Mouse (Mus musculus): Measurements from ENCODE around the gene A530032D15Rik. TPM values are rescaled to one million over a fixed set of nuclear protein-coding genes. Genes with fewer than 3 reads are reported as not detected.
"Not testable (repeated sequence)": the region's sequence is repeated elsewhere in the genome, so short reads cannot be mapped to it uniquely, and the experiment has no call there.

The A530032D15Rik gene
- polyA plus RNA-seq, 1 experiment from 2014 or later, result not detected

DNA sequence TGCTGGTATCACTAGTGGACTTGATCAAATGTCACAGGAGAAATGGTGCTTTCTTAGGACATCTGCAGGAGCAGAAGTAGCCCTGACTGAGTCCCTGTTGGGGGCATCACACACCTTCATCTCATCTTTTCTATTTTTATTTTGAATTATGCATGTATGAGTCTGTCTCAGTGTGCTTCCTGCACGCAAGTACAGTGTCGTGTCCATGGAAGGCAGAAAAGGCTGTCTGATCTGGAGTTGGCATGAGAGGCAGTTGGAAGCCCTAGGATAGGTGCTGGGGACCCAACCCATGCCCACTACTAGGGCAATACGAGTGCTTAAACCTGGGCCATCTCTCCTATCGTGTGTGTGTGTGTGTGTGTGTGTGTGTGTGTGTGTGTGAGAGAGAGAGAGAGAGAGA, 4.3 kb downstream of the A530032D15Rik start:
- H3K9ac ChIP-seq; H3K27ac ChIP-seq; H3K4me1 ChIP-seq; H3K4me3 ChIP-seq; H3K36me3 ChIP-seq (ENCODE audit: poor library complexity, severe bottlenecking); ATAC-seq; H3K4me2 ChIP-seq; H3K9me3 ChIP-seq (replicated peaks); H3K27me3 ChIP-seq: not testable (repeated sequence)
- 86% methylated on average over 4 of the region's 4 CpGs for WGBS

DNA sequence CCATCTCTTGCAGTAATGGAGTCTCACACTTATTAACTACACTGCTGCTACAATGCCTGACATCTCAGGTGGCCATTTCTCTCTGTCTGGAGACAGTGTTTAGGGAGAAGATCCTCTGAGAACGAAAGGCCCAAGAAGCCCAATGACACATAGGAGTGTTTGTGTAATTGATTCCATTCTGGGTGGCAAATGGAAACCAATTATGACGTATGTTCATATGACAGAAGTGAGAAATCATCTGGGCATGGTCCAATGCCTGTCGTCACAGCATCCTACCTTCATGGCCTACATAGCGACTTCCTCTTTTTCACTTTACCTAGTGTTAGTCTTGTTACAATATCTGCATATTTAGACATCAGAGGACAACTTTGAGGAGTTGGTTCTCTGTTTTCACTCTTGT, 7.9 kb downstream of the A530032D15Rik start:
- not testable (repeated sequence) for H3K4me3 ChIP-seq; H3K4me2 ChIP-seq; H3K9ac ChIP-seq; H3K36me3 ChIP-seq (ENCODE audit: poor library complexity, severe bottlenecking); H3K9me3 ChIP-seq (replicated peaks); H3K27ac ChIP-seq; H3K27me3 ChIP-seq; ATAC-seq; H3K4me1 ChIP-seq
- 85% methylated on average over 4 of the region's 4 CpGs for WGBS

DNA sequence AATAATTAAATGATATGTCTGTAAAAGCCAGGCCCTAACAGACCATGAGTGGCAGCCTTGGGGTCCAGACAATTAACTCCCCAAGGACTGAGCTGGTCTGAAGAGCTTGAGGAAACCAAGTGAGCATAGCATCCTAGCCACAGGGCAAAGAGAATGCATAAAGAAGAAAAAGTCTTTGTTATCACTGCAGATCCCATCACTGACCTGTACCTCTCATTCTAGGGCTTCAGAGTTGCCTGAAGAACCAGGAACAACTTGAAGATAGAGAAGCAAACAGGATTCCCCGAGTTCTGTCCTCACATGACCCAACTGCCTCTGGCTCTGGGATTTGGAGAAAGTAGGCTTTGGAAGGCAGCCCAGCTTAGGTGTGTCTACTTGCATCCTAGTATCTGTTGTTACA, 9.8 kb downstream of the A530032D15Rik start, which contains the start of gene Gm10553:
Gene Gm10553, plus strand, starts transcription at position 301 of the 400 bp plus-strand sequence.
- H3K27ac ChIP-seq, result not testable (repeated sequence)
- WGBS, result 54% methylated on average over 1 of the region's 1 CpGs

GRCm38 (mm10) chr1:85099081-85099480, 10.6 kb downstream of the A530032D15Rik start:
- H3K27ac ChIP-seq; H3K27me3 ChIP-seq; H3K36me3 ChIP-seq (ENCODE audit: poor library complexity, severe bottlenecking); H3K9ac ChIP-seq; H3K4me2 ChIP-seq; ATAC-seq; H3K9me3 ChIP-seq (replicated peaks); H3K4me3 ChIP-seq; H3K4me1 ChIP-seq: not testable (repeated sequence)
- WGBS, result 84% methylated on average over 7 of the region's 7 CpGs

More for the DNA sequence above, 9.8 kb downstream of the A530032D15Rik start, which contains the start of gene Gm10553:
- H3K27me3 ChIP-seq; H3K9me3 ChIP-seq (replicated peaks); H3K4me1 ChIP-seq; H3K36me3 ChIP-seq (ENCODE audit: poor library complexity, severe bottlenecking); H3K9ac ChIP-seq; ATAC-seq; H3K4me3 ChIP-seq; H3K4me2 ChIP-seq: not testable (repeated sequence)

DNA sequence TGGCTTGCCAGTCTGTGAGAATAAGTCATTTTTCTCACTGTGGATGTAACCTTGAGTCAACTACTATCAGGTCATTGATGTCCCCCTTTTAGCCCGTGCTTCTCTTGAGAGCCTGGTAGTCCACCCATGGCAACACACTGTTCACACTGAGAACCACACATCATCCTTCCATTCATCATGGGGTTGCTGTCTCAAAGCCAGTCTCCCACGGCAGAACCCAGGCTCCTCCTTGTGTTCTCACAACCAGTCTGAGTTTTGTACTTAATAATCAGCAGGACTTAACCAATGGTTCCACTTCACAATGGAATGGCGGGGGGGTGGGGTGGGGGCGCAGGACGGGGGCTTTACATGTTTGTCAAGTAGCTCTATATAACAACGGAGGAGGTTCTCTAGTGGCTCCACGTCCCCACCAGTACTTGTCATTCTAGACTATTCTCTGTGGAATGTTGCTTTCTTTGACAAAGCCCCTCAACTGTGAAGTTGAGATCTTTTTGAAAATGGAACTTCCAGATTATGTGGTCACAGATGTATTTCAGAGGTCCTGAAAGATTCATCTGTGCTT, 16.6 kb downstream of the A530032D15Rik start:
- not testable (repeated sequence) for H3K27ac ChIP-seq; H3K4me1 ChIP-seq; ATAC-seq; H3K9me3 ChIP-seq (replicated peaks); H3K27me3 ChIP-seq; H3K9ac ChIP-seq; H3K36me3 ChIP-seq (ENCODE audit: poor library complexity, severe bottlenecking); H3K4me2 ChIP-seq; H3K4me3 ChIP-seq
- 84% methylated on average over 6 of the region's 7 CpGs for WGBS

GRCm38 (mm10) chr1:85092169-85092568, 17.5 kb downstream of the A530032D15Rik start:
- not testable (repeated sequence) for H3K36me3 ChIP-seq (ENCODE audit: poor library complexity, severe bottlenecking); H3K4me2 ChIP-seq; H3K4me1 ChIP-seq; ATAC-seq; H3K9me3 ChIP-seq (replicated peaks); H3K27ac ChIP-seq; H3K4me3 ChIP-seq; H3K9ac ChIP-seq; H3K27me3 ChIP-seq
- WGBS, result 49% methylated on average over 1 of the region's 3 CpGs

DNA sequence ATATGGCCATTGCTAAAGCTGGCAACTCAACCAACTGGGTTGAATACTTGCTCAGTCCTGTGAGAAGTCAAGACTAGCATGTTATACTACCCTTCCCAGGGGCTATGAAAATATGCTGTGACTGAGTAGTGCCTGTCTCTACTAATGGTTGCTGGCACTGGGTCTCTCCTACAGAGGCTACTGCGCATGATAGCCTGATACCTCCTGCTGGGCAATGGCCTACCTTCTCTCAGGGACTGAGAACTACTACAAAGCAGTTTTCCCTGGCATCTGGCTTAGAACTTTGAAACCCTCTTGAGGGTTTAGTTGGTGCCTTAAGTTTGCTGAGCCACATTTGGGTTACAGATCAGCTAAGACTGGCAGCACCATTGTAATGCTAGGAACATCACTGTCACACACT, 23.4 kb downstream of the A530032D15Rik start:
- not testable (repeated sequence) for ATAC-seq; H3K4me2 ChIP-seq; H3K4me3 ChIP-seq; H3K4me1 ChIP-seq; H3K27me3 ChIP-seq; H3K9ac ChIP-seq; H3K27ac ChIP-seq; H3K36me3 ChIP-seq (ENCODE audit: poor library complexity, severe bottlenecking); H3K9me3 ChIP-seq (replicated peaks)
- 66% methylated on average over 1 of the region's 1 CpGs for WGBS

DNA sequence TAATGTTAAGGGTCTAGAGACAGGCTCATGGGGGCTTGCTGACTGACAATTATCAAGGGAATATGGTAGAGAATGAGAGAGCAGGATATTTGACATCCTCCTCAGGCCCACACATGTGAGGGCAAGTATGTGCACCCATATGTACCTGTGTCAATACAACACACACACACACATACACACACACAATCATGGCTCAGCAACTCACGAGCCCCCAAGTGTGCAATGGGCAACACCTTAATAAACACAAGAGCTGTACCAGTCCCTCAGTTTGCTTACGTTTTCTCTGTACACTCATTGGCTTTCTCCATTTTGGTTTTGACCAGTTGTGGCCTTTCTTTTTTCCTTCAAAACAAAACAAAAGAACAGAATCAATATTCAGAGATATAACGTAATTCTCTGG, 24.9 kb downstream of the A530032D15Rik start:
- not testable (repeated sequence) for H3K4me3 ChIP-seq; ATAC-seq; H3K9ac ChIP-seq; H3K36me3 ChIP-seq (ENCODE audit: poor library complexity, severe bottlenecking); H3K4me1 ChIP-seq; H3K27me3 ChIP-seq; H3K27ac ChIP-seq; H3K9me3 ChIP-seq (replicated peaks); H3K4me2 ChIP-seq
- WGBS, result 60% methylated on average over 3 of the region's 3 CpGs

DNA sequence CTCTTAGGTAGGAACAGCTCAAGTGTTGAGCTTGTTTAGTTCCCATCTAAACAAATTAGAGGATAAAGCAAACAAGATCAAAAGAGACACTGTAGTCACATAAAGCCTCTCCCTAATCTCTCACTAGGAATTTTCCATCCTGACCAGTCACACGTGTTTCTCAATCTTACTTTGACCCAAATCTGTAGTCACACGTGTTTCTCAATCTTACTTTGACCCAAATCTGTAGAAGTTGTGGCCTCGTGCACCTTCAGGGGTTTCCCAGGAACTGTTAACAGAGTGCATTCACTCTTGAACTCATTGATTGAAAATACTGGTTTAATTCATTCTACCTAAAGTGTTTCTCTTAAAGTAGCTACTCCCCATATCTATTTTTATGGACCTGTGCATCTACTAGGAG, 36.6 kb downstream of the A530032D15Rik start:
- ATAC-seq; H3K27ac ChIP-seq; H3K27me3 ChIP-seq; H3K9me3 ChIP-seq (replicated peaks); H3K4me2 ChIP-seq; H3K4me1 ChIP-seq; H3K9ac ChIP-seq; H3K36me3 ChIP-seq (ENCODE audit: poor library complexity, severe bottlenecking); H3K4me3 ChIP-seq: not testable (repeated sequence)
- WGBS, result 70% methylated on average over 3 of the region's 3 CpGs

- 59% methylated on average over 3 of the region's 3 CpGs for WGBS
- not testable (repeated sequence) for H3K27ac ChIP-seq; H3K4me1 ChIP-seq; H3K4me3 ChIP-seq; H3K27me3 ChIP-seq; H3K9ac ChIP-seq; H3K4me2 ChIP-seq; H3K9me3 ChIP-seq (replicated peaks); H3K36me3 ChIP-seq (ENCODE audit: poor library complexity, severe bottlenecking); ATAC-seq
These were observed 38.0 kb downstream of the A530032D15Rik start for GRCm38 (mm10) chr1:85071690-85072089.

DNA sequence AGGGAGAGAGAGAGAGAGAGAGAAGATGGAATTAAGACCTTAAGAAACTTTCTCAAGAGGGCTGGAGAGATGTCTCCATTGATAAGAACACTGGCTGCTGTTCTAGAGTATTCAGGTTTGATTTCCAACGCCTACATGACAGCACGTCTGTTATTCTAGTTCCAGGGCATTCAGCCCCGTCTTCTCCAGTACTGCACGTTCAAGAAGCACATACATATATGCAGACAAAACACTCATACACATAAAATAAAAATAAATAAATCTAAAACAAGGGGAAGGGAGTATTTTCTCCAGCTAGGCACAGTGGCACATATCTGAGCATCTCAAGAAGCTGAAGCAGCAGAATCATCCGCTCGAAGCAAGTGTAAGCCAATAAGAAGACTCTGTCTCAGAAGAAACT, 73.9 kb downstream of the A530032D15Rik start:
- H3K4me2 ChIP-seq; H3K36me3 ChIP-seq (ENCODE audit: poor library complexity, severe bottlenecking); H3K27ac ChIP-seq; H3K4me3 ChIP-seq; H3K9ac ChIP-seq; H3K9me3 ChIP-seq (replicated peaks); H3K4me1 ChIP-seq; ATAC-seq; H3K27me3 ChIP-seq: not testable (repeated sequence)
- WGBS, result 81% methylated on average over 6 of the region's 6 CpGs

DNA sequence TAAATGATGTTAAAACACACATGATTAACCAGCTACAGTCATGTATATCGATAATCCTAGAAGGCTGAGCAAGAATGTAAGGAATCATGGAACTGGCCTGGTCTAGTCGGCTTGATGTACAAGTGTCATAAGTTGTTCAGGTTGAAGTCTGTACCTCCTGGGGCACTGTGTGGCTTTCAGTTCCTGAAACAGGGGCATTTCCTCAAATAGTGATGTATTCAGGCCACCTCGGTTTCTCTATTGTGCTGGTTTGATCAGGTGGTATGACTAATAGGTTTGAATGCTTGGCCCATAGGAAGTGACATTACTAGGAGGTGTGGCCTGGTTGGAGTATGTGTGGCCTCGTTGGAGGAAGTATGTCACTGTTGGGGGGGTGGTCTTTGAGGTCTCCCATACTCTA, 75.3 kb downstream of the A530032D15Rik start:
- not testable (repeated sequence) for H3K4me3 ChIP-seq; H3K4me1 ChIP-seq; H3K27ac ChIP-seq; ATAC-seq; H3K9ac ChIP-seq; H3K36me3 ChIP-seq (ENCODE audit: poor library complexity, severe bottlenecking); H3K9me3 ChIP-seq (replicated peaks); H3K4me2 ChIP-seq; H3K27me3 ChIP-seq
- 71% methylated on average over 4 of the region's 4 CpGs for WGBS

- not testable (repeated sequence) for H3K9me3 ChIP-seq (replicated peaks); H3K27me3 ChIP-seq; H3K27ac ChIP-seq; H3K4me1 ChIP-seq; H3K36me3 ChIP-seq (ENCODE audit: poor library complexity, severe bottlenecking); H3K4me2 ChIP-seq; ATAC-seq; H3K4me3 ChIP-seq; H3K9ac ChIP-seq
- WGBS, result 93% methylated on average over 6 of the region's 6 CpGs
These were observed 76.0 kb downstream of the A530032D15Rik start for GRCm38 (mm10) chr1:85033616-85034015.
